Mouse (Mus musculus) CD4-positive, CD25-positive, alpha-beta regulatory T cell, adult 2 months (primary cell): Measurements from ENCODE around the gene Defa20.
"Not testable (repeated sequence)": the region's sequence is repeated elsewhere in the genome, so short reads cannot be mapped to it uniquely, and the experiment has no call there.

Experiments used
- DNase-seq: peaks from one replicate; pipeline ENCODE4 v3.0.0-alpha.2; 2012; ENCODE audit warnings: low read depth, low spot score

Gene Defa20

GRCm38 (mm10) chr8:21508958-21509357 lies at the start of gene Defa20:
Gene Defa20 (plus strand): TSS chr8:21509258.
- not testable (repeated sequence) for DNase-seq

- not testable (repeated sequence) for DNase-seq
Measured at GRCm38 (mm10) chr8:21528732-21529131, 19.7 kb downstream of the Defa20 start, which contains the start of gene Defa32. Gene Defa32 (plus strand): TSS chr8:21529032.
